Mouse (Mus musculus) CH12.LX (cell line): ENCODE measurements around the gene Paxbp1. TPM values are rescaled to one million over a fixed set of nuclear protein-coding genes. Genes with fewer than 3 reads are reported as not detected.

Experiments
- DNase-seq: peaks from one replicate; pipeline ENCODE4 v3.0.0-alpha.2; 2013; ENCODE audit errors: extremely low read depth
- H3K27ac ChIP-seq: 2 replicates; pipeline ENCODE4 v1.5.1; 2012; ENCODE audit warnings: low read depth, mild to moderate bottlenecking, control low read depth, moderate library complexity; ENCODE audit not compliant: insufficient read depth
- H3K27me3 ChIP-seq: replicated peaks from 2 replicates; pipeline ENCODE3; 2012; ENCODE audit warnings: inconsistent platforms
- H3K36me3 ChIP-seq, 2 experiments: replicated peaks in 1 of 2; 2 replicates each; pipeline versions ENCODE3 to v1.6.1; 2012; ENCODE audit warnings: inconsistent platforms in 1 of 2, low read length in 1 of 2, mild to moderate bottlenecking in 1 of 2, mixed read lengths in 1 of 2, moderate library complexity in 1 of 2; ENCODE audit not compliant: control insufficient read depth in 1 of 2, insufficient read depth in 1 of 2
- H3K4me1 ChIP-seq, 2 experiments: 2 replicates each; pipeline ENCODE4 v1.6.1; 2012; ENCODE audit warnings: inconsistent platforms in 1 of 2, moderate library complexity in 1 of 2; ENCODE audit not compliant: insufficient read depth in 2 of 2, control insufficient read depth in 1 of 2
- H3K4me2 ChIP-seq: 2 replicates; pipeline ENCODE4 v1.6.1; 2012; ENCODE audit warnings: low read depth, mild to moderate bottlenecking, control low read depth; ENCODE audit not compliant: poor library complexity, insufficient read depth, severe bottlenecking
- H3K4me3 ChIP-seq, 3 experiments: fragments of 150-350 bp in 1 of 3; sonication (generic) in 1 of 3; replicated peaks in 1 of 3; 2 replicates each; pipeline versions ENCODE3 to v1.5.1; 2011 to 2012; ENCODE audit warnings: low read depth in 2 of 3, low read length in 2 of 3, mild to moderate bottlenecking in 2 of 3, moderate library complexity in 2 of 3, control low read depth in 1 of 3, improper control_type of control experiment in 1 of 3, inconsistent platforms in 1 of 3, mixed read lengths in 1 of 3; ENCODE audit not compliant: poor library complexity in 1 of 3
- H3K79me2 ChIP-seq: replicated peaks from 2 replicates; pipeline ENCODE4 v1.6.1; 2012; ENCODE audit warnings: mild to moderate bottlenecking, moderate library complexity; ENCODE audit not compliant: control insufficient read depth, poor library complexity, insufficient read depth, severe bottlenecking; ENCODE audit errors: extremely low read depth
- H3K9ac ChIP-seq: 2 replicates; pipeline ENCODE4 v1.6.1; 2012; ENCODE audit warnings: low read depth, mild to moderate bottlenecking, control low read depth, moderate library complexity; ENCODE audit not compliant: insufficient read depth
- H3K9me3 ChIP-seq: replicated peaks from 2 replicates; pipeline ENCODE3; 2012; ENCODE audit warnings: low read length, inconsistent platforms, mixed read lengths
- BHLHE40 ChIP-seq: IDR thresholded peaks from 2 replicates; pipeline ENCODE4 v1.6.1; 2011; ENCODE audit warnings: mild to moderate bottlenecking, low read depth, low read length, improper control_type of control experiment
- CHD1 ChIP-seq: IDR thresholded peaks from 2 replicates; pipeline ENCODE4 v1.6.1; 2012; ENCODE audit warnings: low read depth, low read length, improper control_type of control experiment, inconsistent platforms
- CHD2 ChIP-seq: IDR thresholded peaks from 2 replicates; pipeline ENCODE4 v1.6.1; 2011; ENCODE audit warnings: low read length, improper control_type of control experiment
- CTCF ChIP-seq, 2 experiments: IDR thresholded peaks in 1 of 2; conservative IDR thresholded peaks in 1 of 2; 2 replicates each; pipeline ENCODE4 v1.5.1; 2011 to 2012; ENCODE audit warnings: low read depth in 2 of 2, low read length in 2 of 2, improper control_type of control experiment in 1 of 2, inconsistent platforms in 1 of 2, mild to moderate bottlenecking in 1 of 2, moderate library complexity in 1 of 2
- E2F4 ChIP-seq: IDR thresholded peaks from 2 replicates; pipeline ENCODE4 v1.6.1; 2011; ENCODE audit warnings: low read depth, low read length, improper control_type of control experiment; ENCODE audit not compliant: insufficient replicate concordance
- ELF1 ChIP-seq: IDR thresholded peaks from 2 replicates; pipeline ENCODE4 v1.6.1; 2014; ENCODE audit warnings: low read depth, mild to moderate bottlenecking, inconsistent platforms, low read length, improper control_type of control experiment
- EP300 ChIP-seq: IDR thresholded peaks from 2 replicates; pipeline ENCODE4 v1.6.1; 2011; ENCODE audit warnings: low read length, improper control_type of control experiment
- IRF4 ChIP-seq: IDR thresholded peaks from 2 replicates; pipeline ENCODE4 v1.6.1; 2014; ENCODE audit warnings: low read depth, mild to moderate bottlenecking, inconsistent platforms, low read length, improper control_type of control experiment
- JUN ChIP-seq: IDR thresholded peaks from 2 replicates; pipeline ENCODE4 v1.6.1; 2011; ENCODE audit warnings: low read depth, mild to moderate bottlenecking, low read length, improper control_type of control experiment, moderate library complexity; ENCODE audit not compliant: insufficient read depth
- JUND ChIP-seq: conservative IDR thresholded peaks from 2 replicates; pipeline ENCODE4 v1.6.1; 2011; ENCODE audit warnings: low read depth, low read length, improper control_type of control experiment
- KAT2A ChIP-seq: IDR thresholded peaks from 2 replicates; pipeline ENCODE4 v1.6.1; 2012; ENCODE audit warnings: low read length, improper control_type of control experiment, inconsistent platforms; ENCODE audit not compliant: insufficient replicate concordance
- MAX ChIP-seq: IDR thresholded peaks from 2 replicates; pipeline ENCODE4 v1.6.1; 2011; ENCODE audit warnings: low read length, improper control_type of control experiment
- MAZ ChIP-seq: IDR thresholded peaks from 2 replicates; pipeline ENCODE4 v1.6.1; 2012; ENCODE audit warnings: low read depth, mild to moderate bottlenecking, inconsistent platforms, low read length, improper control_type of control experiment, moderate library complexity
- MXI1 ChIP-seq: IDR thresholded peaks from 2 replicates; pipeline ENCODE4 v1.6.1; 2011; ENCODE audit warnings: mild to moderate bottlenecking, low read depth, low read length, improper control_type of control experiment
- MYC ChIP-seq: IDR thresholded peaks from 2 replicates; pipeline ENCODE4 v1.6.1; 2011; ENCODE audit warnings: low read depth, mild to moderate bottlenecking, improper control_type of control experiment, low read length
- NELFE ChIP-seq: IDR thresholded peaks from 2 replicates; pipeline ENCODE4 v1.6.1; 2011; ENCODE audit warnings: low read depth, low read length, improper control_type of control experiment
- NRF1 ChIP-seq: IDR thresholded peaks from 2 replicates; pipeline ENCODE4 v1.6.1; 2014; ENCODE audit warnings: low read depth, mild to moderate bottlenecking, inconsistent platforms, low read length, improper control_type of control experiment, moderate library complexity
- PAX5 ChIP-seq: IDR thresholded peaks from 2 replicates; pipeline ENCODE4 v1.6.1; 2012; ENCODE audit warnings: low read length, inconsistent platforms, mixed read lengths
- POLR2A ChIP-seq: IDR thresholded peaks from 2 replicates; pipeline ENCODE4 v1.6.1; 2011; ENCODE audit warnings: low read depth, mild to moderate bottlenecking, improper control_type of control experiment, low read length
- SIN3A ChIP-seq: IDR thresholded peaks from 2 replicates; pipeline ENCODE4 v1.6.1; 2012; ENCODE audit warnings: low read length, improper control_type of control experiment, inconsistent platforms
- TBP ChIP-seq: conservative IDR thresholded peaks from 2 replicates; pipeline ENCODE4 v1.6.1; 2011; ENCODE audit warnings: low read depth, low read length, improper control_type of control experiment
- TCF12 ChIP-seq: IDR thresholded peaks from 2 replicates; pipeline ENCODE4 v1.6.1; 2014; ENCODE audit warnings: low read depth, mild to moderate bottlenecking, inconsistent platforms, low read length, improper control_type of control experiment
- USF1 ChIP-seq: IDR thresholded peaks from 2 replicates; pipeline ENCODE4 v1.6.1; 2014; ENCODE audit warnings: low read depth, mild to moderate bottlenecking, inconsistent platforms, low read length, improper control_type of control experiment
- USF2 ChIP-seq: conservative IDR thresholded peaks from 2 replicates; pipeline ENCODE4 v1.6.1; 2011; ENCODE audit warnings: low read depth, low read length, improper control_type of control experiment
- ZC3H11A ChIP-seq: IDR thresholded peaks from 2 replicates; pipeline ENCODE4 v1.6.1; 2012; ENCODE audit warnings: low read depth, mild to moderate bottlenecking, inconsistent platforms, low read length, improper control_type of control experiment
- ZKSCAN1 ChIP-seq: IDR thresholded peaks from 2 replicates; pipeline ENCODE4 v1.6.1; 2012; ENCODE audit warnings: low read depth, inconsistent platforms, low read length, improper control_type of control experiment, borderline replicate concordance
- ZMIZ1 ChIP-seq: IDR thresholded peaks from 2 replicates; pipeline ENCODE4 v1.6.1; 2012; ENCODE audit warnings: low read depth, mild to moderate bottlenecking, inconsistent platforms, low read length, improper control_type of control experiment
- ZNF384 ChIP-seq: IDR thresholded peaks from 2 replicates; pipeline ENCODE4 v1.6.1; 2012; ENCODE audit warnings: low read depth, low read length, improper control_type of control experiment, inconsistent platforms
- dilution Hi-C: fragments of 300-500 bp; cut with MboI; formaldehyde crosslinking; loops from 2 replicates; pipeline ENCODE4 v1.14.3; 2020; ENCODE audit warnings: low sequenced_read_pairs; ENCODE audit not compliant: extremely low pct_unique_long_range_greater_than_20kb, extremely low pct_ligation_motif_present
- in situ Hi-C: fragments of 300-500 bp; cut with MboI; formaldehyde crosslinking; loops from 3 replicates; pipeline ENCODE4 v1.14.3; 2019; ENCODE audit warnings: low sequenced_read_pairs, low pct_ligation_motif_present, low pct_unique_long_range_greater_than_20kb, mixed read lengths
- polyA plus RNA-seq: library from polyadenylated mRNA; unstranded; fragments of >175 nt; gene quantifications from 2 replicates; pipeline ENCODE4 v1.2.1, GENCODE M21; 2012; ENCODE audit warnings: low read depth; ENCODE audit not compliant: insufficient read length
- total RNA-seq, 2 experiments: library from RNA; depleted of rRNA; stranded (reverse); fragments of 300-350 nt in 1 of 2; fragments of >200 nt in 1 of 2; gene quantifications; 2 replicates each; pipeline ENCODE4 v1.2.3; 2012 to 2014

Gene Paxbp1
- total and polyA plus RNA-seq, 3 experiments = 39.4 to 77.1 (median 74.4) TPM

GRCm38 (mm10) chr16:91084307-91085238 is 40.2 kb upstream of the Paxbp1 start:
- no peak for TF ChIP-seq ZNF384
- TF ChIP-seq TBP = no peak
- no peak for TF ChIP-seq EP300
- TF ChIP-seq MYC = no peak
- no peak for TF ChIP-seq CHD1
- no peak for TF ChIP-seq POLR2A
- no peak for TF ChIP-seq ZMIZ1
- TF ChIP-seq USF2 = no peak
- TF ChIP-seq NELFE = no peak
- in situ Hi-C loops = loop anchor here (5.0 to 10.0 kb wide), 2 partner anchors 230 to 268 kb away; no protein-coding TSS in a partner anchor
- Histone ChIP-seq H3K4me1 (0 out of 4 replicates have a peak, but pooled peaks cover 0 to 3% of the 10 kb centered on the region in 2 experiments), H3K36me3 (no peaks in the 10 kb centered on the region), H3K9me3 (peaks cover 4% of the 10 kb centered on the region), H3K27me3 (peaks cover 58% of the 10 kb centered on the region), H3K9ac (no peak overlapping the region), H3K27ac (no peak overlapping the region), H3K4me2 (no peak overlapping the region), H3K79me2 (no peaks in the 10 kb centered on the region), H3K4me3 (no peak overlapping the region)
- no peak for DNase-seq
- dilution Hi-C loops = no loop called here

GRCm38 (mm10) chr16:91083002-91083646 is 38.8 kb upstream of the Paxbp1 start:
- dilution Hi-C loops (no loop called here), in situ Hi-C loops (loop anchor here (5.0 to 10.0 kb wide), 2 partner anchors 232 to 269 kb away; no protein-coding TSS in a partner anchor)
- no peak overlapping the region for H3K4me3 ChIP-seq
- H3K27ac ChIP-seq = no peak overlapping the region
- H3K27me3 ChIP-seq = peaks cover 49% of the 10 kb centered on the region
- 0 out of 4 replicates have a peak, but pooled peaks cover 0 to 3% of the 10 kb centered on the region in 2 experiments for H3K4me1 ChIP-seq
- H3K4me2 ChIP-seq = no peak overlapping the region
- H3K9me3 ChIP-seq = peaks cover 13% of the 10 kb centered on the region
- no peaks in the 10 kb centered on the region for H3K79me2 ChIP-seq
- no peaks in the 10 kb centered on the region for H3K36me3 ChIP-seq
- TF ChIP-seq USF1 = no peak
- no peak for TF ChIP-seq SIN3A
- TF ChIP-seq E2F4 = no peak
- no peak for TF ChIP-seq ZKSCAN1
- TF ChIP-seq ELF1 = no peak
- TF ChIP-seq ZC3H11A = no peak
- no peak for TF ChIP-seq MAX
- no peak for TF ChIP-seq TCF12
- TF ChIP-seq CHD2 = no peak
- TF ChIP-seq CTCF (conservative IDR thresholded peaks at IDR 0.05 in 1 of 2, IDR thresholded peaks at IDR 0.05 in 1 of 2; ENCODE audit: low read depth in 2 of 2, low read length in 2 of 2) = no peak
- no peak for TF ChIP-seq MAZ
- TF ChIP-seq KAT2A = no peak
- no peak for TF ChIP-seq PAX5
- no peak for TF ChIP-seq NRF1
- TF ChIP-seq BHLHE40 = no peak
- no peak for TF ChIP-seq JUND
- no peak for TF ChIP-seq JUN
- no peak for TF ChIP-seq MXI1
- TF ChIP-seq IRF4 = no peak
- no peak for DNase-seq
- no peak overlapping the region for H3K9ac ChIP-seq
